Mouse (Mus musculus) embryonic facial prominence, embryonic 14.5 days (tissue): ENCODE results near the gene Lce3e. TPM values are rescaled to one million over a fixed set of nuclear protein-coding genes. Genes with fewer than 3 reads are reported as not detected.

Experiments
- ATAC-seq: fragments of 200-750 bp; cut with Nextera tagmentation; 2 replicates; pipeline ENCODE4 v1.8.0; 2017; ENCODE audit warnings: low read depth, moderate number of reproducible peaks, moderate TSS enrichment
- DNase-seq: peaks from one replicate; pipeline ENCODE4 v3.0.0-alpha.2; 2015; ENCODE audit warnings: low spot score
- H3K27ac ChIP-seq: fragments of 300-500 bp; sonication (generic); replicated peaks from 2 replicates; pipeline ENCODE4 v1.5.1; 2014; ENCODE audit warnings: low read depth, mild to moderate bottlenecking, low read length, moderate library complexity
- H3K27me3 ChIP-seq: fragments of 300-500 bp; sonication (generic); replicated peaks from 2 replicates; pipeline ENCODE4 v1.6.1; 2014; ENCODE audit warnings: low read length; ENCODE audit not compliant: control insufficient read depth, insufficient read depth
- H3K36me3 ChIP-seq: fragments of 300-500 bp; sonication (generic); 2 replicates; pipeline ENCODE4 v1.6.1; 2014; ENCODE audit warnings: low read length, mixed read lengths; ENCODE audit not compliant: control insufficient read depth, insufficient read depth
- H3K4me1 ChIP-seq: fragments of 300-500 bp; sonication (generic); 2 replicates; pipeline ENCODE4 v1.6.1; 2014; ENCODE audit warnings: antibody characterized with exemption, low read length; ENCODE audit not compliant: control insufficient read depth, insufficient read depth
- H3K4me2 ChIP-seq: fragments of 300-500 bp; sonication (generic); 2 replicates; pipeline ENCODE4 v1.6.1; 2014; ENCODE audit warnings: low read depth, mild to moderate bottlenecking, low read length, moderate library complexity, mixed read lengths
- H3K4me3 ChIP-seq: fragments of 300-500 bp; sonication (generic); 2 replicates; pipeline ENCODE4 v1.5.1; 2014; ENCODE audit warnings: low read depth, mild to moderate bottlenecking, low read length
- H3K9ac ChIP-seq: fragments of 300-500 bp; sonication (generic); 2 replicates; pipeline ENCODE4 v1.6.1; 2014; ENCODE audit warnings: low read depth, mild to moderate bottlenecking, low read length, moderate library complexity, mixed read lengths
- H3K9me3 ChIP-seq: fragments of 300-500 bp; sonication (generic); 2 replicates; pipeline ENCODE4 v1.6.1; 2016; ENCODE audit warnings: low read length; ENCODE audit not compliant: control insufficient read depth
- WGBS: fragments of 180-500 bp; shearing (Covaris S2); extraction: QIAGEN DNeasy Blood & Tissue Kit; methylation state at CpG from one replicate; pipeline ENCODE4 v1.1.7; 2014; 5-methylcytosine and 5-hydroxymethylcytosine counted together
- polyA plus RNA-seq: library from polyadenylated mRNA; unstranded; fragments of >200 nt; fragmentation: Nextera tagmentation; extraction: Ambion mirVana; gene quantifications from 2 replicates; pipeline ENCODE4 v1.2.1, GENCODE M21; 2014

Lce3e gene
- 1.3 and 1.9 TPM in 2 replicates for polyA plus RNA-seq

DNA sequence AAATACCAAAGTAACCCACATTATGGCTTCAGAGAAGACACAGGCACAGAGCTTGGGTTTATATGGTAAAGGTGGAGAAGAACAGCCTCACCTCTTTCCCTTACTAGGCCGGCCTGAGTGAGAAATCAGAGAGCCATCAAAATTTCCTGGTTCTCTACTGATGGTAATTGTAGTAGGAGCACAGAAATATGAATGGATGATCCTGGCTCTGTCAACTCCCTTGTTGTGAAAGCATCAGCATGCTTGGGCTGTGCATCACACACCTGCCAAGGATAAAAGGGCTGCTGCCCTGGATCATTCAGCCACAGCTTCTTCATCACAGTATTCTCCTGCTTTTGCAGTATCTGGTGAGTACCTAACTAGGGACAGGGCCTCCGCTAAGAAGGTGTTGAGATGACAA lies at the start of gene Lce3e:
TSS of gene Lce3e (plus strand) at position 301 of the 400 bp plus-strand sequence.
- no peaks in the 10 kb centered on the region for H3K27me3 ChIP-seq
- 90% methylated on average over 2 of the region's 2 CpGs for WGBS

GRCm38 (mm10) chr3:92920364-92920763 lies 46.5 kb upstream of the Lce3e start:
- Histone ChIP-seq H3K4me1 (no peaks in the 10 kb centered on the region), H3K36me3 (no peaks in the 10 kb centered on the region), H3K4me3 (no peak overlapping the region), H3K9me3 (no peaks in the 10 kb centered on the region), H3K9ac (no peak overlapping the region), H3K4me2 (no peak overlapping the region), H3K27ac (no peak overlapping the region), H3K27me3 (no peaks in the 10 kb centered on the region)
- WGBS = 58% methylated on average over 4 of the region's 4 CpGs
- DNase-seq (peak; percentile 37), ATAC-seq (no peak)

More for the DNA sequence above, at the start of gene Lce3e:
- Histone ChIP-seq H3K9ac (no peak within 1 kb of the TSS), H3K4me3 (no peak within 1 kb of the TSS), H3K36me3 (no peaks in the 10 kb centered on the region), H3K4me1 (no peaks in the 10 kb centered on the region), H3K4me2 (no peak within 1 kb of the TSS), H3K9me3 (no peaks in the 10 kb centered on the region), H3K27ac (no peak within 1 kb of the TSS)
- DNase-seq = no peak
- no peak for ATAC-seq

GRCm38 (mm10) chr3:92926130-92926529 lies 40.7 kb upstream of the Lce3e start, which contains the start of gene Lce3a:
Gene Lce3a (minus strand): TSS chr3:92926230.
- no peak for DNase-seq
- no peaks in the 10 kb centered on the region for H3K9me3 ChIP-seq
- H3K27ac ChIP-seq = no peak within 1 kb of the TSS
- H3K36me3 ChIP-seq = no peaks in the 10 kb centered on the region
- no peak within 1 kb of the TSS for H3K9ac ChIP-seq
- no peaks in the 10 kb centered on the region for H3K4me1 ChIP-seq
- no peak within 1 kb of the TSS for H3K4me2 ChIP-seq
- H3K4me3 ChIP-seq = no peak within 1 kb of the TSS
- 64% methylated on average over 2 of the region's 2 CpGs for WGBS
- no peak for ATAC-seq
- no peaks in the 10 kb centered on the region for H3K27me3 ChIP-seq

DNA sequence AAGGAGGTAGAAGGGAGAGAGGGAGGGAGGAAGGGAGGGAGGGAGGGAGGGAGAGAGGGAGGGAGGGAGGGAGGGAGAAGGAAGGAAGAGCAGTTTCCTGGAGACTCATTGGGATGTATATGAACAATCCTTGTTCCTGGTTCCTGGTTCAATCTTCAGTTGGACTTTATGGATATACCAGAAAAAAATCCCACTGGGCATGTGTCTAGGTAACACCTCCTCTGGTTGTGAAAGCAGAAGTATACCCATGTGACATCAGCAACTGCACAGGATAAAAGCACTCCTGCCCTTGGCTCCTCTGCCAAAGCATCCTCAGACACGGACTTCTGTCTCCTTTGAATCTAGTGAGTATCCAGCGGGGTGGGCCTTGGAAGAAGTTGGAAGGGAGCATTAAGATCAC lies 34.2 kb upstream of the Lce3e start, which contains the start of gene Lce3b:
TSS of gene Lce3b (plus strand) at position 301 of the 400 bp plus-strand sequence.
- ATAC-seq (no peak), DNase-seq (no peak)
- Histone ChIP-seq H3K27me3 (no peaks in the 10 kb centered on the region), H3K27ac (no peak within 1 kb of the TSS), H3K9me3 (no peaks in the 10 kb centered on the region), H3K36me3 (no peaks in the 10 kb centered on the region), H3K4me3 (no peak within 1 kb of the TSS), H3K4me1 (no peaks in the 10 kb centered on the region), H3K4me2 (no peak within 1 kb of the TSS), H3K9ac (no peak within 1 kb of the TSS)
- 47% methylated on average over 2 of the region's 2 CpGs for WGBS

- Histone ChIP-seq H3K36me3 (no peaks in the 10 kb centered on the region), H3K27me3 (no peaks in the 10 kb centered on the region), H3K27ac (no peak within 1 kb of the TSS), H3K4me3 (no peak within 1 kb of the TSS), H3K9me3 (no peaks in the 10 kb centered on the region), H3K4me2 (no peak within 1 kb of the TSS), H3K4me1 (no peaks in the 10 kb centered on the region), H3K9ac (no peak within 1 kb of the TSS)
- WGBS = 67% methylated on average over 1 of the region's 1 CpGs
- no peak for DNase-seq
- ATAC-seq = no peak
Measured at GRCm38 (mm10) chr3:92944186-92944585, 22.7 kb upstream of the Lce3e start, which contains the start of gene Lce3c. Gene Lce3c (plus strand): TSS chr3:92944486.

DNA sequence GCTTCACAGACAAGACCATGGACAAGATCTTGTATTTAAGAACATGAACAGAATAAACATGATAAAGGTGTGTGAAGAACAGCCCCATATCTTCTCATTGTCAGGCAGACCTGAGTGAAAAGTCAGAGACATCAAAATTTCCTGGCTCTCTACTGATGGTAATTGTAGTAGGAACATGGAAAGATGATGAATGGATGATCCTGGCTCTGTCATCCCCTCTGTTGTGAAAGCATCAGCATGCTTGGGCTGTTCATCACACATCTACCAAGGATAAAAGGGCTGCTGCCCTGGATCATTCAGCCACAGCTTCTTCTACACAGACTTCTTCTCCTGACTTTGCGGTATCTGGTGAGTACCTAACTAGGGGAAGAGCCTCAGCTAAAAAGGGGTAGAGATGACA lies 9.8 kb upstream of the Lce3e start, which contains the start of gene Lce3d:
TSS of gene Lce3d (plus strand) at position 301 of the 400 bp plus-strand sequence.
- no peaks in the 10 kb centered on the region for H3K36me3 ChIP-seq

DNA sequence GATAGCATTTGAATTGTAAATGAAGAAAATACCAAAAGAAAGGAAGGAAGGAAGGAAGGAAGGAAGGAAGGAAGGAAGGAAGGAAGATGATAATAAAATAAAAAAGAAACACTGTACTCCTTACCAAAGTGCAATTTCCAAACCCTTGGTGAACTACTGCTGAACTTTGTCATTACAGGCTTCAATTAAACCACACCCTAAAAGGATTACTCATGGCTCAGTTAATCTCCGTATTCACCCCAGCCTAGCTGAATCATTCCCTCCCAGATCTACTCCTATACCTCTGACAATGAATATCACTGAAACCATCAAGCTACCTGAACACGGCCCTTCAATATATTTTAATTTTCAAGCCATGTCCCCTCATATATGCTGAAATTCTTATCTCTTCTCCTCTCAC lies 11.6 kb downstream of the Lce3e start:
- no peaks in the 10 kb centered on the region for H3K27me3 ChIP-seq
- WGBS = 62% methylated on average over 2 of the region's 2 CpGs

More for the DNA sequence above, 9.8 kb upstream of the Lce3e start, which contains the start of gene Lce3d:
- Histone ChIP-seq H3K27ac (no peak within 1 kb of the TSS), H3K4me1 (no peaks in the 10 kb centered on the region), H3K4me2 (no peak within 1 kb of the TSS), H3K27me3 (no peaks in the 10 kb centered on the region), H3K9me3 (no peaks in the 10 kb centered on the region), H3K9ac (no peak within 1 kb of the TSS), H3K4me3 (no peak within 1 kb of the TSS)
- WGBS = 87% methylated on average over 1 of the region's 1 CpGs
- ATAC-seq (no peak), DNase-seq (no peak)

DNA sequence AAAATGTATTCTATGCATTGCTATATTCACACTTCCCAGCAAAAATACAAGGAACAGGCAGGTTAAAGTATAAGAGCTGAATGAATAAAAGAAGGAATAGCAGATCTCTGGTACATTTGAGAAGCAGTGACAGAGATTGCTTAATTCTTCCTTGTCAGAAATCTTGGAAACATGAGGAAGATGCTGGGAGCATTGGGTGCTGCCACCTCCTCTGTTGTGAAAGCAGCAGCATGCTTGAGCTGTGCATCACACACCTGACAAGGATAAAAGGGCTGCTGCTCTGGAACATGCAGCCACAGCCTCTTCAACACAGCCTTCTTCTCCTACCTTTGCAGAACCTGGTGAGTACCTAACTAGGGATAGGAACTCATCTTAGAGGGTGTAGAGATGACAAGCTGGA lies 25.1 kb downstream of the Lce3e start, which contains the start of gene Lce3f:
TSS of gene Lce3f (plus strand) at position 301 of the 400 bp plus-strand sequence.
- no peak within 1 kb of the TSS for H3K9ac ChIP-seq
- DNase-seq (no peak), ATAC-seq (no peak)
- H3K36me3 ChIP-seq = no peaks in the 10 kb centered on the region
- H3K4me3 ChIP-seq = no peak within 1 kb of the TSS
- no peaks in the 10 kb centered on the region for H3K9me3 ChIP-seq
- no peak within 1 kb of the TSS for H3K4me2 ChIP-seq
- H3K4me1 ChIP-seq = no peaks in the 10 kb centered on the region
- no peaks in the 10 kb centered on the region for H3K27me3 ChIP-seq
- H3K27ac ChIP-seq = no peak within 1 kb of the TSS

More for the DNA sequence above, 11.6 kb downstream of the Lce3e start:
- Histone ChIP-seq H3K36me3 (no peaks in the 10 kb centered on the region), H3K4me2 (no peak overlapping the region), H3K4me1 (no peaks in the 10 kb centered on the region), H3K27ac (no peak overlapping the region), H3K9me3 (no peaks in the 10 kb centered on the region), H3K9ac (no peak overlapping the region), H3K4me3 (no peak overlapping the region)
- no peak for DNase-seq
- ATAC-seq = no peak

GRCm38 (mm10) chr3:92998691-92999090 lies 31.8 kb downstream of the Lce3e start:
- peak; percentile 79 for ATAC-seq
- Histone ChIP-seq H3K4me3 (no peak overlapping the region), H3K4me2 (no peak overlapping the region), H3K9me3 (no peaks in the 10 kb centered on the region), H3K36me3 (no peaks in the 10 kb centered on the region), H3K27ac (no peak overlapping the region), H3K4me1 (no peaks in the 10 kb centered on the region), H3K27me3 (no peaks in the 10 kb centered on the region), H3K9ac (no peak overlapping the region)
- peak; percentile 84 for DNase-seq
- 4% methylated on average over 7 of the region's 7 CpGs for WGBS
